Mouse (Mus musculus) urinary bladder, postnatal 25 days (tissue): ENCODE results near the gene Oaz2.
"Not testable (repeated sequence)": the region's sequence is repeated elsewhere in the genome, so short reads cannot be mapped to it uniquely, and the experiment has no call there.

Source experiments
- DNase-seq: peaks from one replicate; pipeline ENCODE4 v3.0.0; 2022; ENCODE audit warnings: low spot score

Gene Oaz2

DNA sequence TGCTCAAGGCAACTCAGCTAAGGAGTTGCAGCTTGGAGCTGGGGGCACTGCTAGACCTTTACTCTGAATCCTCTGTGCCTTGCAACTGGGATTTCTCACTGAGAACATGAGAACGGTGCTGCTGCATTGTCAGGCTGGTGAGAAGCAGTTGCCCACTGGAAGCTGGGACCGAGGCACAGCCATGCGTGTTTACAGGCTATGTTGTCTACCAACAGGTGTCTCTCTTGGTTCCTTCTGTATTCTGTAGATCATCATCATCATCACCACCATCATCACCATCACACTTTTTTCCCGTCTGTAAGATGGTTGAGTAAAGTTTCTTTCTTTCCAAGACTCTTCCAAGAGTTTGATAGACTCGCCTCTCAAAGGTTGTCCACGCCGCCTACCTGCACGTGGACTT is at the start of gene Oaz2:
Oaz2 (plus strand) TSS at position 301 of the 400 bp plus-strand sequence.
- no peak for DNase-seq

DNA sequence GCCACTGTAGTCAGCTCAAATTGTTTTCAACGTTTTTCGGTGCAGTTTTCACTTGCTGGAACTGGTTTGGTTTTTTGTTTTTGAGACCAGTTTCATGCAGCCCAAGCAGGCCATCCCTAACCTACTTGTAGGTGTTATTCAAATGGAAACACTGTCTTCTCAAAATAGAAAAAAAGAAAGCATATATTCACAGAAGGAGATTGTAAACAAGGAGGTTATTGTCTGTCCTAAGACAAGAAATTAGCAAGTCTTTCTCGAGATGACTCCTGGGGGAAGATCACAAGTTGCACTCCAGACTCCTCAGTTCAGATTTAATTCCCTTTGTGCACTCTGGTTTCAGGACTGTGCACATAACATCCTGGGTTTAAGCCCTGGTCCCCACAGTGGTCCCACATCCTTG is 48.5 kb upstream of the Oaz2 start:
- DNase-seq: no peak

DNA sequence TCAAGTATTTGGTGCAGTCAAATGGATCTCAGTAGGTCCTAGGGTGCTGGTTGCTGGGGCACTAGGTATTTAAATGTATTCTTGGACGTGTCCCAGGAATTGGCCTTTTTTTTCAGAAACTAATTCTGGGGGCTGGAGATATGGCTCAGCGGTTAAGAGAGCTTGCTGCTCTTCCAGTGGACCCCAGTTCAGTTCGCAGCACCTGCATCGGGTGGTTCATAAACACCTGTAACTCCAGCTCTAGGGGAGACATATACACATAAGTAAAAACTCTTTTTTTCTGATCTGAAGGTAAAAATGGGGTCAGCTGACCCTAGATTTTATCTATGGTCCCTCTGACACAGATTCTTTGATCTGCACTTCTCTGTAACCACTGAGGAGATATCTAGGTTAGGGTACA is 46.6 kb upstream of the Oaz2 start:
- no peak for DNase-seq

DNA sequence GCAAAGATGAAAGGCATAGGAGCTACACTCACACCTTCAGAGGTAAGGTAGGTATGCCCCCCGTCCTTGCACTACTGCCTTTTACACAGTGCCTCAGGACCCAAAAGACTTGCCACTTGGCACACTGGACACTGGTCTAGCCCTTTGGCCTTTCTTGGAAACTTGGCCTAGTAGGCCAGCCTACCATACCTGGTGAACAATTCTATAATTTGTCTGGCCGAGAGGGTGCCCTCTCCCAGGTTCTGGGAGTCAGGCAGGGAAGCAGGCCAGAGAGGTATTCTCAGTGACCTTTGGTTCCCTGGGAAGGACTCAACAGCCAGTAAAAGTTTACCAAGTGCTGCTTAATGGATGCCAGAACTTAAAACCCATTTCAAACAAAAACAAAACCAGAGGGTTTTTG is 46.1 kb upstream of the Oaz2 start:
- no peak for DNase-seq

DNA sequence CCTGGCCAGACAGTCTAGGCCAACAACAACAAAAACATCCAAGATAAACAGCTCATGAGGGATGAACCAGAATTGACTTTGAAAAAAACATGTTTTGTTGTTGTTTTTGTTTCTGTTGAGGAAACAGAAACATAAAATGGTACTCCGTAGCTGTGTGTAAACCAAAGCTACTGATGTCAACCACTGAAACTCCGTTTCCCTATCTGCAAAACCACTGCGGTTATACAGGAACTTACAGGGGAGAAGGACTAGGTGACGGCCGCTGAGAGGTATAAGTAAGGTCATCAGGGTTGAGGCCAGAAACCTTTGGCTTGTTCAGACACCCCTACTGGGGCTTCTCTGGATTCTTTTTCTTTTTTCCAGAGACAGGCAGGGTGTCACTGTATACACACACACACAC is 45.0 kb upstream of the Oaz2 start:
- DNase-seq: no peak

DNA sequence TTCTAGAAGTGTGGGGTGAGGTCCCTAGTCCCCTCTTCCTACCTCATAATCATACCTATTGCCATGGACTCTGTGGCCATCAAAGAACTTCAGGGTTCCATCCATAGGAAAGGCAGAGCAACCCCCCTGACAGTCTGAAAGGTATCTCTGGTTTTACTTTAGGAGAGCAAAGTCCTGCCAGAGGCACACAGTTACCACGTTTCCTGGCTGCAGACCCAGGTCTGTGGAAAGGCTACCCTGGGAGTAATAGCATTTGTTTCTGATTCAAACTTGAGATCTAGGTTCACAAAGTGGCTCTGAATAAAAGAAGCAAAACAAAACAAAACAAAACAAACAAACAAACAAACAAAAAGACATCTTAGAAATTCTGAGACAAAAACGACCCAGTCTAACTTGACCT is 43.5 kb upstream of the Oaz2 start:
- no peak for DNase-seq

DNA sequence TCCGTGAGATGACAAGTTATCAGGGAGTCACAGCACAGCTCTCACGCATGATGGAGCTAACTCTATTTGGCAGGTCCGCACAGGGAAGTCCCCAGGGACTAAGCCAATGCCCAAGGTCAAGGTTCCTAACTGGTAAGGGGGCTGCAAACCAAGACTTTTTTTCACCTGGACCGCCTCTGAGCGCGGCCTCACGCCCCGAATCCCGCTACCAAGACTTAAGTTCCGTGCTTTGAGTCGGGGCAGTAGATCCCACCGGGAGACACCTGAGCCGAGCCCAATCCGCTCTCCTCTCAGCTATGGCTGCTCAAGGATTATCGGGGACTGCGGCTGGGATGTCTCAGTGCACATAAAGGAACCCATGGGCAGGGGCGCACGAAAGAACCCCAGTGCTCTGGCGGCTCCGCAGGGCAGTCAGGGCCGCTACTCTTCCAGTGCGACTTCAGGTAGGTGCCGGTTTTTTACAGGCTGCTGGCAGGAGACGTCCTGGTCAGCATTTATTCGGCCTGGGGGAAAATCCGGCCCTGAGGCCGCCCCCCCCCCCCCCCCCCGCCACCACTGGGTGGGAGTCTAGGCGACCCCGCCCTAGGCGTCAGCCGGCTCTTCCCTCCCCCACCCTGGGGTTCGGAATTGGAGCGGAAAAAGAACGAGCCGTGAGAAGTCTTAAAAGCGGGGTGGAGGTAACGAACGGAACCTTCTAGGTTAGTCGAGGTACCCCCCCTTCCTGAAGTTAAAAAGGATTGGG is 38.6 kb upstream of the Oaz2 start, which contains the start of gene Rbpms2:
Rbpms2 (plus strand) TSS at position 624 of the 742 bp plus-strand sequence.
- DNase-seq: peak; percentile 11

DNA sequence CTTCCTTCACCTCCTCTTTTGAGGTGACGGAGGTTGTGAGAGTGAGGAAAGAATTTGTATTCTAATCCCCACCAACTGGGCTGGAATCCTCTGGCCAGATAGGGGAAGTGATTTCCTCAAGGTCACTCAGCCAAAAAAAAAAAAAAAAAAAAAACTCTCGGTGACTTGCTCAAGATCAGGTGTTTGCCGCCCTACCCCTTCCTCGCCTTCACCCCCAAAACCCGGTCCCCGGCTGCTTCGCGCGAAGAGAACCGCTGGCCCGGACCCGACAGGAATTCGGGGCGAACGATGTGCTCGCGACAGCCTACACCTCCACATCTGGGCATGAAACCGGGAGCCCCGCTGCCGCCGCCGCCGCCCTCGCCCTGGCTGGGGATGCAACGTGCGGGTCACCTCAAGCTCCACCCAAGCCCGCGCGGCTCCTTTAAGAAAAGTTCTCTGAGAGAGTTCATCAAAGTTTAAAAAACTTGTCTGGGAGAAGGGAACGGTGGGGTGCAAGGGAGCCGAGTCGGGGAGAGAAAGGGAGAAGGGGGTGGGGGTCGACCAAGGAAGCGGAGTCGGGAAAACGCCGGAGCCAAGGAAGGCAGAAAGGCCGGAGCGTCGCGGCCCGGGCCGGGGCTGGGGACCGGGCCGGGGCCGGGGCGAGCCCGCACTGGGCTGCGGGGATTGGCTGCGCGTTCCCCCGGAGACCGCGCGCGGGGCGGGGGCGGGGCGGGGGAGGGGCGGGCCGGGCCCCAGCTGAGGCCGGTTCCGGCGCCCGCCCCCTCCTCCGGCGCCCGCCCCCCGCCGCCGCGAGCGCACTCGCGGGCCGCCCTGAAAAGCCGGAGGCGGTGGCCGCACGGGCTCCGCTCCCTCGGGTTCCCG is 37.8 kb upstream of the Oaz2 start:
- DNase-seq: peak; percentile 33

DNA sequence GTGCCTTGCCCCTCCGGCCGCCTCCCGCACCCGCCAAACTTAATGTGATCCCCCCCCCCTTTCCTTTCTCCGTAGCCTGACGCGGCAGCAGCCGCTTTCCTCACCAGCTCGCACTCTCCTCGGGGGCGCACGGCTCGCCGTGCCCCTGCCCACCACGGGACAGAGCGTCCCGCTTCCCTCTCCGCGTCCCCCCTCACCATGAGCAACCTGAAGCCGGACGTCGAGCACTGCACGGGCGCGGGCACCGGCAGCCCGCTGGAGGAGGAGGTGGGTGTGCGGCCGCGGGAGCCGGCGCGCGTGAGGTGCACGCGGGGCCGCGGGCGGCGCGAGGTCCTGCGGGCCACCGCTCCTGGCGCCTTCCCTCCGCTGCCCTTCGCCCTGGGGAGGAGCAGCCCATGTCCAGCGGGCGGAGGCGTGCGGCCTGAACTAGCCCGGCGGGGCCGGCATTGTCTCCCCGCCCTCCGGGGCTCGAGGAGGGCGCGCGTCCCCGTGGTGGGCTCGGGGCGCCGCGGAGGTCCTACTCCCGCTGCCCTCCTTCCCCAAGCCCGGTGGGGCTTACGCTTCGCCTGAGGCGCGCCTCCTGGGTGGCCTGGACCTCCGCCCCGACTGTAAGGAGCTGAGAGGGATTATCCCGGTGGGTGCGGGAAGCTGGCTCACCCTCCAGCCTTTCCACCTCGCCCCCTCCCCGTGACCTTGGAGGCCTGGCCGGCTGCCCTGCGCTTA is 37.0 kb upstream of the Oaz2 start:
- peak; percentile 42 for DNase-seq

DNA sequence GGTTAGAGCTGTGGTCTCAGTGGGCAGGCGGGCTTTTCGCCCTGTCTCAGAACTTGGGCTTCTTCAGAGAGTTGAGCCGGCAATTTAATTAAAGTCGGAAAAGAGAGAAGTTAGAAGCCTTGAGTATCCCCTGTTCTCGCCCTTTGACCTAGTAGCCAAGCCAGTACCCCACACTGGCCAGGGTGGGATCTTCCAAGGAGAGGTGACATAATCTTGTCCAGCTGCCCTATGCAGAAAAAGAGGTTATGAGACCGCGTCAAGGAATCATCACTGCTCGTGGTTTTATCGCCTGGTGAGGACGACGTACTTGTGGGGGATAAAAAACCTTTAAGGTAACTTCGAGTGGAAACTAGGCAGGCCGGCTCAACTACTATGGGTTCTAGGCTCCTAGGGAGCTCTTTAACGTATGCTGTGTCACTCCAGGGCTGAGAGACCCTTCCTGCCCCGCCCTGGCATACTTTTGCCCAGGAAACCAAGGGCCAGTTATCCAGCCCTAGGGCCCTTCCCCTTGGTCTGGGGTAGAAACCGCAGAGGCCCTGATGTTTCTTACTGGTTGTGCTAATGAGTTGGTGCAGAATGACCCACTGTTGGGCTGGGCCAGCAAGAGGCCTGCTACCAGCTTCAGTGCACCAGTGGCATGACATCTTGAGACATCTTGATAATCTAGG is 36.3 kb upstream of the Oaz2 start:
- DNase-seq: no peak

DNA sequence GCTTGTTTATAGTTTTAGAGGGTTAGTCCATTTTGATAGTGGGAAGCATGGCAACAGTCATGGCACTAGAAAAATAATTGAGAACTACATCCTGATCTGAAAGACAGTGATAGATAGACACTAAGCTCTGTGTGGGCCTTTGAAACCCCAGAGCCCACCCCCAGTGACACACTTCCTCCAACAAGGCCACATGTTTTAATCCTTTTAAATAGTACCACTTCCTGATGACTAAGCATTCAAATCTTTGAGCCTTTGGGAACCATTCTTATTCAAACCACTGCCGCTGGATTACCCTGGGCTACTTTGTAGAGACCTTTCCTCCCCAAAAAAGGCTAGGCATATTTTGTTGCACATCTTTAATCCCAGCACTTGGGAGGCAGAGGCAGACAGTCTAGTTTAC is 32.0 kb upstream of the Oaz2 start:
- DNase-seq: no peak

DNA sequence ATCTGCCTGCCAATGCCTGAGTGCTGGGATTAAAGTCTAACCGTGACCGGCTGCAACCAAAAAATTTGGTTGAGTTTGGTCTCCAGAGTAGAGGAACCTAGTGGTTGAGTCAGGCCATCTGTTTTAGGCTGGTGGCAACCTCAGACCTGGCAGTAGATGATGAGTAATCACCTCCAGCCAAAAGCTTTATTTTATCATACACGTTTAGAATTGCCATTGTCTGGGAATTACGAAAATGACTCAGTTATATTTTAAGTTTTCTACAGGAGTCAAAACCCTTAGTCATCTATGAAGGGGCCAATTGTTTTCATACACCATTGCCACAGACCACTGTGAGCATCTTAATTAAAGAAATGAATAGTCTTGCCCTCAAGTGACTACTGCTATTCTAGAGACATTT is 30.9 kb upstream of the Oaz2 start:
- DNase-seq: no peak

DNA sequence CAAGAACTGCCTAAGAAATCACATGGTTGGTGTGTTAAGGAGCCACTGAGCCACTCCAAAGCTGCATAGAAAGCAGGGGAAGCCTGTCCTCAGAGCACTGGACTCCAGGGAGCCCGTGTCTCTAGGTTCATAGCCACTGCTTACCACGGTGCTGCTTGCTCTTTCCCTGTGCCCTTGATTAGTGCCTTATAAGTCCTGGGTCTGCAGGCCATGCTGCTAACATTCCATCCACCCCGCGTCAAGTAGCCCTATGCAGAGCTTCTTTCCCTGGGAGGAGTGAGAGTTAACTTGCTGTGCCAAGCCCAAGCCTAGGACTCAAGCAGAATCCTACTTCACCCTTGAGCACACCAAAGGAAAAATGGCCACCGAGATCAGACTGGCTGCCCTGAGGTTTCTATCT is 28.7 kb upstream of the Oaz2 start:
- no peak for DNase-seq

DNA sequence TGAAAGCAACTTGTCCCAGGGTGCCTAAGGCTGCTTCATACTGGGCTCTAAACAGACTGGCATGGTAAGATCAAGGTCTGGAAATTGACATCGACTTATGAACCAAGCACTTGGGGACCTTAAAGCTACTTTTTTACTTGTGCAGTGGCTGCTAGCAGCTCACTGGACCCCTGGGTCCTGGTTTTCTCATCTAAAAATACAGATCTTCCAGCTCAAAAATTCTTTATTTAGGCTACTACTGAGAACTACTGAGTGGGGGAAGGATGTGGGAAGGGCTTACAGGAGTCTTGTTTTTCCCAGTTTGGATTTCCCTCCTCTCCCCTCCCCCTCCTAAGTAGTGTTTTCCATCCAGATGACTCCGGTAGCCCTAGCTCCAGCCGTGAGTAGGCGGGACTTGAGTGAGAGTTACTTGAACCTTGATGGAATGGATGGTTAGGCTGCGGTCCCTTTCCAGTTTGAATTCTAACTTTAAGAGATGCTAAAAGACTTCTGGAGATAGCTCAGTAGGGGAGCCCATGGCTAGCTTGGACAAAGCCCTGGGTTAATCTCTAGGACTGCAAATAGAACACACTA is 26.9 kb upstream of the Oaz2 start:
- DNase-seq: no peak

DNA sequence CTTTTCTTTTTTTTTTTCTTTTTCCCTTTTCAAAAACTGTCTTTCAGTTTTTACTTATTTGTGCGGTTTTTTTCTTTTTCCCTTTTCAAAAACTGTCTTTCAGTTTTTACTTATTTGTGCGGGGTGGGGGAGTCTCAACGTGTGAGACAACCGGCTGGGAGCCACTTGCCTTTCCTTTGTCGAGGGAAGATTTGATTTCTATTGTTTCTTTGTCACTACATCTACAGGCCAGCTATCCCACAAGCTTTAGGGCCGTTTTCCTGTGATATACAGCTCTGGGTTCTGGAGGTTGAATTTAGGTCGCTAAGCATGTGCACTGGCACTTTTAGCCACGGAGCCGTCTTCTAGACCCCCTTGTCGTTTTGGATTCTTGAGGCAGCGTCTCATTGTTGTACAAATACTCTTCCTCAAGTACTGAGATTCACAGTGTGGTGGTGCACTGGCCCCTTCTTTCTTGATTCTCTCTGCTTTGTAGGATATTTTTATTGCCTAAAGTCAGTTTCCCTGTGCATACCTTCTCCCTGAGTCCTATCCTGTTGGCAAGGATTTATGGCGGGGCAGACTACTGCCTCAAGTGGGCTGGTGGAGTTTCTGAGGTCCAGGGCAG is 26.3 kb upstream of the Oaz2 start:
- no peak for DNase-seq

DNA sequence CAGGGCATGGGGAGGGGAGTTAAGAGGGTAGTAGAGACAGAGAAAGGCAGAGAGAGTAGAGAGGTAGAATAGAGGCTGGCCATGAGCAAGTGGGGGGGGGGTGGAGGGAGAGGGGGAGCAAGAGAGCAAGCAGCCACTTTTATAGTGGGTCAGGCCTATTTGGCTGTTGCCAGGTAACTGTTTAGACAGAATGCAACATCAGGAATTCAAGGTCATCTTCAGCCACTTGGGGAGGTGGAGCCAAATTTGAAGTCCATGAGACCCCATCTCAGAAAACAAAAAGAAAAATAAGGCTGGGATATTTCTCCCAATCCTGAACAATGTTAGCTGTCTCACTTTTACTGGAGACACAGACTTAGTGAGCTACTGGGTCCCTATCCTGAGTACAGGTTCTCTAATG is 25.3 kb upstream of the Oaz2 start:
- DNase-seq: no peak

DNA sequence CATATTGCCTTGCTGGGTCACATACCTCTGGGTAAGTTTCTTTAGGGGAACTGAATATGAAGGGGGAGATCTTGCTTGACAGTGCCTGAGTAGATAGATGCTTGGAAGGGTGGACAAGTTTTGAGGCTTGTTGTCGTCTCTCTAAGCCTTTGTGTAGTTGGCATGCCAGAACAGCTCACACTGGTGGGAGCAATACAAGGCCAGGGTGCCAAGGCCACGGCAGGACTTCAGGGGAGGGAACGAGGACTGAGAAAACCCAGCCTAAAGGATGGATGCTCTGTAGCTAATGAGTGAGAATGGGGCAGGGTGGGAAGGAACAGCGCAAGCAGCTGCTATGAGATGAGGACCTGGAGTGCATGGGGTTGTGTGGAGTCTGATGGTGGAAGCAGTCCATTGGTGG is 22.8 kb upstream of the Oaz2 start:
- no peak for DNase-seq

DNA sequence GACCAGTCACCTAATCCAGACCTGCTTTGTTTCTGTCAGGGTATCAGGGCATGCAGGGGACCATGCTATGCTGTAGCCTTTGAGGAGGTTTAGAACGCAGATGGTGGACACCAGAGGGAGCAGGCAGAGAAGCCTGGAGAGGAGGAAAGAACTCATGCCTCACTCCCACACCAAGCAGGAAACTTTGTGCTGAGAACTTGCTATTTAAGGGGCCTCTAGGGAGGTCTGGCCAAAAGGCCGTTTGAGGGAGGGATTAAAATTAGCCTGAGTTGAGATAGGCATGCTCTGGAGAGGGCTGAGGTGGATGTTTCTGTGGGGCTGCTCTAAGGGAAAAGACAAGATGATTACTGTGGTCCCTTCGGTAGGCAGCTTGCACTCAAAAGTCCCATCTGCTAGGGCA is 21.8 kb upstream of the Oaz2 start:
- no peak for DNase-seq

DNA sequence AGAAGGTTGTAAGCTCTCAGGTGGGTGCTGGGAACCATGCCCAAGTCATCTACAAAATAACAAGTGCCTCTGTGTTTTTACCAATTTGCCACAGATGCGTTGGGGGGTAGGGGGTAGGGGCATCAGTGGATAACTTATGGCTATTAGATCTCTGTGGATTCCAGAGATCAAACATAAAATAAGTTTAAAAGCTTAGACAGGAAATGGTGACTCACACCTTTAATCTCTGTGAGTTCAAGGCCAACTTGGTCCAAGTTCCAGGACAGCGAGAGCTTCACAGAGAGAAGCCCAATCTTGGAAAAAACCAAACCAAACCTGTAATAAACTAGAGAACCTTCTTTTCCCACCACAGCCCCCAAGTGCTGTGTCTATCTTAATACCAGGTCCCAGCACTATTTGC is 21.0 kb upstream of the Oaz2 start:
- no peak for DNase-seq

DNA sequence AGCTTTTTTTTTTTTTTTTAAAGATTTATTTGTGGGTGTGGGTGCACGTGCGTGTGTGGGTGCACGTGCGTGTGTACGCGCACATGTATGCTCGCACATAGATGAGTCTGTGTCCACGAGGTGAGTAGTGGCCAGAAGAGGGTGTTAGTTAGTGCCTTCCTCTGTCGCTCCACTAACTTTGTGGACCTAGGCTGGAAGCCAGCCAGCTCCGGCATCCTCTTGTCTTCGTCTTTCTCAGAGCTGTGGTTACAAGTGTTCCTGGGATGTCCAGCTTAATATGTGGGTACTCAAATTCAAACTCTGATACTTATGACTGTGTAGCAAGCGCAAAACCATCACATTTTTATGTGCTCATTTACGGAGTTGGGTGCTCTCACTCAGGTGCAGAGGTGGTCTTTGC is 19.1 kb upstream of the Oaz2 start:
- no peak for DNase-seq

DNA sequence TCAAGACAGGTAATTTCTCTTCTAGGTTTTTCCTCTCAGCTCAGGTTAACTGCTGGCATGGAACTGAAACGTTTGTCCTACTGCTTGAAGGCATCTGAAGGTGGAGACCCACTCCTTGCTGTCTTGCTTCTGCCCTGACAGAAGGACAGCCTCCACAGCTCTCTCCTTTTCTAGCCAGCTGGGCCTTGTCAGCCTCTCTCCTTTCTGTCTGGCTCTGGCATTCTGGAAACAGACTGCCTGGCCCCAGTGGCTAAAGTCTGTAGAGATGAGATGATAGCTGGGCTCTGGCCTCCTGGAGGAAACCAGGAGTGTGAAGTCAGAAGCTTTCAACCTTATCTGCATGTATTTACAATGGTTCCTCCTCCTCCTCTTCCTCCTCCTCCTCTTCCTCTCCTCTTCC is 17.8 kb upstream of the Oaz2 start:
- no peak for DNase-seq

DNA sequence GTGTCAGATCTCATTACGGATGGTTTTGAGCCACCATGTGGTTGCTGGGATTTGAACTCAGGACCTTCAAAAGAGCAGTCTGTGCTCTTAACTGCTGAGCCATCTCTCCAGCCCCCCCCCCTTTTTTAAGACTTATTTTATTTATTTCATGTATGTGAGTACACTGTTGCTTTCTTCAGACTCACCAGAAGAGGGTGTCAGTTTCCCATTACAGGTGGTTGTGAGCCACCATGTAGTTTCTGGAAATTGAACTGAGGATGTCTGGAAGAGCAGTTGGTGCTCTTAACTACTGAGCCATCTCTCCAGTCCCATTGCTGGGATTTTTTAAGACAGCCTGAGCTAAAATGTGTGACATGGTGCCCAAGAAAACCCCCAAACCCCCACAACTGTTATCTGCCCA is 15.8 kb upstream of the Oaz2 start:
- DNase-seq: not testable (repeated sequence)
